Mouse (Mus musculus) limb, embryonic 14.5 days (tissue): ENCODE measurements at regions not wholly inside any gene's neighbourhood (a gene's known extent, or its start where the extent isn't known, plus 50 kb on each side); places are given as distances from the start of the nearest gene placed in this dataset.
"Not testable (repeated sequence)": the region's sequence is repeated elsewhere in the genome, so short reads cannot be mapped to it uniquely, and the experiment has no call there.

Experiments used
- ATAC-seq: fragments of 200-750 bp; cut with Nextera tagmentation; 2 replicates; pipeline ENCODE4 v1.8.0; 2017; ENCODE audit warnings: low read depth, moderate number of reproducible peaks, moderate TSS enrichment; ENCODE audit not compliant: low FRiP score
- DNase-seq: peaks from one replicate; pipeline ENCODE4 v3.0.0-alpha.2; 2015; ENCODE audit warnings: low spot score
- H3K27ac ChIP-seq: fragments of 300-500 bp; sonication (generic); replicated peaks from 2 replicates; pipeline ENCODE4 v1.5.1; 2014; ENCODE audit warnings: low read depth, mild to moderate bottlenecking, low read length, moderate library complexity, mixed read lengths
- H3K27me3 ChIP-seq: fragments of 300-500 bp; sonication (generic); 2 replicates; pipeline ENCODE4 v1.6.1; 2014; ENCODE audit warnings: low read length, mixed read lengths; ENCODE audit not compliant: control insufficient read depth, insufficient read depth
- H3K36me3 ChIP-seq: fragments of 300-500 bp; sonication (generic); 2 replicates; pipeline ENCODE4 v1.6.1; 2014; ENCODE audit warnings: mild to moderate bottlenecking, low read length, moderate library complexity, mixed read lengths; ENCODE audit not compliant: control insufficient read depth, insufficient read depth
- H3K4me1 ChIP-seq: fragments of 300-500 bp; sonication (generic); 2 replicates; pipeline ENCODE4 v1.6.1; 2014; ENCODE audit warnings: antibody characterized with exemption, low read length, mixed read lengths; ENCODE audit not compliant: control insufficient read depth, insufficient read depth
- H3K4me2 ChIP-seq: fragments of 300-500 bp; sonication (generic); replicated peaks from 2 replicates; pipeline ENCODE4 v1.6.1; 2014; ENCODE audit warnings: low read depth, mild to moderate bottlenecking, low read length, moderate library complexity; ENCODE audit not compliant: severe bottlenecking
- H3K4me3 ChIP-seq: fragments of 300-500 bp; sonication (generic); replicated peaks from 2 replicates; pipeline ENCODE4 v1.5.1; 2014; ENCODE audit warnings: low read length
- H3K9ac ChIP-seq: fragments of 300-500 bp; sonication (generic); 2 replicates; pipeline ENCODE4 v1.6.1; 2014; ENCODE audit warnings: mild to moderate bottlenecking, low read depth, low read length, moderate library complexity; ENCODE audit not compliant: severe bottlenecking
- H3K9me3 ChIP-seq: fragments of 300-500 bp; sonication (generic); 2 replicates; pipeline ENCODE4 v1.6.1; 2016; ENCODE audit warnings: low read length; ENCODE audit not compliant: control insufficient read depth
- POLR2A ChIP-seq: fragments of 200-500 bp; IDR thresholded peaks from 2 replicates; pipeline ENCODE4 v1.8.0; 2012; ENCODE audit warnings: inconsistent platforms, mild to moderate bottlenecking, moderate library complexity, borderline replicate concordance; ENCODE audit not compliant: insufficient read depth, insufficient read length; ENCODE audit errors: extremely low read depth
- WGBS: fragments of 180-500 bp; shearing (Covaris S2); extraction: QIAGEN DNeasy Blood & Tissue Kit; methylation state at CpG from one replicate; pipeline ENCODE4 v1.1.7; 2014; 5-methylcytosine and 5-hydroxymethylcytosine counted together

GRCm38 (mm10) chr6:140209083-140209482, 167.8 kb upstream of the Plcz1 start:
- DNase-seq (no peak), ATAC-seq (no peak)
- peaks cover 6% of the 10 kb centered on the region; the same call in 1 of the 2 replicates for H3K9me3 ChIP-seq
- 72% methylated on average over 14 of the region's 14 CpGs for WGBS
- no peak overlapping the region for H3K4me3 ChIP-seq
- H3K9ac ChIP-seq, result no peak overlapping the region
- H3K4me2 ChIP-seq, result no peak overlapping the region
- no peaks in the 10 kb centered on the region for H3K36me3 ChIP-seq
- no peaks in the 10 kb centered on the region for H3K27me3 ChIP-seq
- TF ChIP-seq POLR2A, result no peak
- H3K4me1 ChIP-seq, result no peaks in the 10 kb centered on the region
- H3K27ac ChIP-seq, result no peak overlapping the region

GRCm38 (mm10) chr6:140208375-140208774, 167.1 kb upstream of the Plcz1 start:
- no peak overlapping the region for H3K4me3 ChIP-seq
- no peak overlapping the region for H3K9ac ChIP-seq
- no peaks in the 10 kb centered on the region for H3K36me3 ChIP-seq
- DNase-seq (no peak), ATAC-seq (no peak)
- no peak for TF ChIP-seq POLR2A
- H3K27ac ChIP-seq, result no peak overlapping the region
- H3K4me1 ChIP-seq, result no peaks in the 10 kb centered on the region
- 70% methylated on average over 3 of the region's 3 CpGs for WGBS
- peaks cover 6% of the 10 kb centered on the region; the same call in 1 of the 2 replicates for H3K9me3 ChIP-seq
- no peak overlapping the region for H3K4me2 ChIP-seq
- H3K27me3 ChIP-seq, result no peaks in the 10 kb centered on the region

- not testable (repeated sequence) for H3K27me3 ChIP-seq
Observed at GRCm38 (mm10) chr6:140206676-140207075, 165.4 kb upstream of the Plcz1 start.

GRCm38 (mm10) chr6:140201356-140201755, 160.1 kb upstream of the Plcz1 start:
- DNase-seq (no peak), ATAC-seq (no peak)
- Histone ChIP-seq H3K27me3 (no peaks in the 10 kb centered on the region), H3K9ac (no peak overlapping the region), H3K4me2 (no peak overlapping the region), H3K36me3 (no peaks in the 10 kb centered on the region), H3K9me3 (no peaks in the 10 kb centered on the region), H3K27ac (no peak overlapping the region), H3K4me1 (no peaks in the 10 kb centered on the region), H3K4me3 (no peak overlapping the region)
- WGBS, result 72% methylated on average over 1 of the region's 1 CpGs
- no peak for TF ChIP-seq POLR2A

More at GRCm38 (mm10) chr6:140206676-140207075, 165.4 kb upstream of the Plcz1 start:
- not testable (repeated sequence) for H3K4me3 ChIP-seq, H3K9me3 ChIP-seq, H3K4me2 ChIP-seq, ATAC-seq, H3K36me3 ChIP-seq, DNase-seq, H3K27ac ChIP-seq, H3K4me1 ChIP-seq, H3K9ac ChIP-seq
- 84% methylated on average over 11 of the region's 11 CpGs for WGBS

GRCm38 (mm10) chr6:140200322-140200721, 159.1 kb upstream of the Plcz1 start:
- Histone ChIP-seq H3K36me3 (no peaks in the 10 kb centered on the region), H3K4me3 (no peak overlapping the region), H3K27ac (no peak overlapping the region), H3K4me1 (no peaks in the 10 kb centered on the region), H3K9me3 (no peaks in the 10 kb centered on the region), H3K27me3 (no peaks in the 10 kb centered on the region), H3K9ac (no peak overlapping the region), H3K4me2 (no peak overlapping the region)
- TF ChIP-seq POLR2A, result no peak
- 77% methylated on average over 5 of the region's 5 CpGs for WGBS
- ATAC-seq (no peak), DNase-seq (no peak)

- no peaks in the 10 kb centered on the region for H3K36me3 ChIP-seq
- DNase-seq (no peak), ATAC-seq (no peak)
- H3K27ac ChIP-seq, result no peak overlapping the region
- 83% methylated on average over 6 of the region's 6 CpGs for WGBS
- H3K4me3 ChIP-seq, result no peak overlapping the region
- no peak overlapping the region for H3K4me2 ChIP-seq
- 0 out of 2 replicates have a peak, but pooled peaks cover 3% of the 10 kb centered on the region for H3K4me1 ChIP-seq
- TF ChIP-seq POLR2A, result no peak
- H3K9ac ChIP-seq, result no peak overlapping the region
- H3K27me3 ChIP-seq, result no peaks in the 10 kb centered on the region
- no peaks in the 10 kb centered on the region for H3K9me3 ChIP-seq
Observed at GRCm38 (mm10) chr6:140198036-140198435, 156.8 kb upstream of the Plcz1 start.
